Mouse (Mus musculus) brain, adult 2 months (tissue): Measurements from ENCODE around the gene Nf1.

Experiments
- DNase-seq: peaks from one replicate; pipeline ENCODE4 v3.0.0; 2011; ENCODE audit warnings: low read depth, low spot score

Nf1 gene

DNA sequence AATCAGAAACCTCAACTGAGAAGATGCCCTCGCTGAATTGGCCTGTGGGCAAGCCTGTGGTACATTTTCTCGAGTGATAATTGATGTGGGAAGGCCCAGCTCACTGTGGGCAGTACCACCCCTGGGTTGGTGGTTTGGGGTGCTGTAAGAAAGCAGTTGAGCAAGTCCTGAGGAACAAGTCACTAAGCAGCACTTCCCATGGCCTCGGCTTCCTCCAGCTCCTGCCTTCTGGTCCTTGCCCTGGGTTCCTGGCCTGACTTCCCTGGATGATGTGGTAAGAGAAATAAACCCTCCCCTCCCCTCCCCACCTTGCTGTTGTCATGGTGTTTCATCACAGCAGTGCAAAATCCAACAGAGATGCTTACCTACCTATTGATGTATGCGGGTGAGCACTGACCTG is 11.4 kb upstream of the Nf1 start:
- no peak for DNase-seq

DNA sequence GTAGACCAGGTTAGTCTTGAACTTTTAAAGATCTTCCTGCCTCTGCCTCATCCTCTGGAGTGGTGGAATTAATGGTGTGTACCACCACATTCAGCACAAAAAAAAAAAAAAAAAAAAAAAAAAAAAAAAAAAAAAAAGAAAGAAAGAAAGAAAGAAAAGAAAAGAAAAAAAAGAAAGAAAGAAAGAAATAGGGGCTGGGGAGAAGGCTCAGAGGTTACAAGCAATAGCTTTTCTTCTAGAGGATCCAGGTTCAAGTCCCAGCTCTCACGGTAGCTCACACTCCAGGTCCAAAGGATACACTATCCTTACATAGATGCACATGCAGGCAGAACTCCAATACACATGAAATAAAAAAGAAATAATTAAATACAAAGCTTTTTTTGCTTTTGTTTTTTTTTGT is 9.9 kb upstream of the Nf1 start:
- no peak for DNase-seq

DNA sequence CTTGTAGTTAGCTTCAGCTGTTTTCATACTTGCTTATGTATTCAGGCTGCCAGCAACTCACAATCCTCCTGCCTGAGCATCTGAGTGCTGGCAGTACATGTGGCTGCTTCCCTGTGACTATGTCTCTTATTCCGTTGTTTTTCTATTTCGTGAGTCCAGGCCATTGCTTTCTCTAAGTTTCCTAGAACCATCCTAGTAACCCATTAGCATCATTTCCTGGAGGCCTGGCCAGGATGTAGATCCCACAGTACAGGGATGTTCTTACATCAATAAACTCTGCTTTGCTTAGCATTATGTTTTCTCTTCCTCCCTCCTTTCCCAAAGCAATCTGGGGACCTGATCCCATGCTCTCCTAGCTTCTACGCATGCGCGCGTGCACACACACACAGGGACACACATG is 4.4 kb upstream of the Nf1 start:
- no peak for DNase-seq

- DNase-seq, result no peak
Measured at GRCm38 (mm10) chr11:79336722-79337267, 2.7 kb upstream of the Nf1 start.

DNA sequence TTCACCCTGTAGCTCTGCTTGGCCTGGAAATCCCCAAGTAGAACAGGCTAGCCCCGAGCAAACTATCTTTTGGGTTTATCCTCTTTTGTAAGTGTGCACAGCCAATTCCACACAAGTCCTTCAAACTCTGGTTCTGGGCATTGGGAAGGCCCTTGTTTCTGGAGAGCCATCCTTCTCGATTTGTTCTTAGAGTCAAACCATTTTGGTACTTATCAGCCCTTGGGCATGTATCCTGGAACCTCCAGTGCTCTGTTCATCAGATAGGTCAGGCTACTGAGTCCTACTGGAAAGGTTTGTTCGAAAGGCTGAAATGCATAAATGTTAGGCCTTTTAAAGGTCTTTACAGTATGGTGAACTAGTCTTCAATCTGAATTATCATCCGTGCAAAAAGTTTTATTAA is 872 bp upstream of the Nf1 start:
- DNase-seq, result no peak

DNA sequence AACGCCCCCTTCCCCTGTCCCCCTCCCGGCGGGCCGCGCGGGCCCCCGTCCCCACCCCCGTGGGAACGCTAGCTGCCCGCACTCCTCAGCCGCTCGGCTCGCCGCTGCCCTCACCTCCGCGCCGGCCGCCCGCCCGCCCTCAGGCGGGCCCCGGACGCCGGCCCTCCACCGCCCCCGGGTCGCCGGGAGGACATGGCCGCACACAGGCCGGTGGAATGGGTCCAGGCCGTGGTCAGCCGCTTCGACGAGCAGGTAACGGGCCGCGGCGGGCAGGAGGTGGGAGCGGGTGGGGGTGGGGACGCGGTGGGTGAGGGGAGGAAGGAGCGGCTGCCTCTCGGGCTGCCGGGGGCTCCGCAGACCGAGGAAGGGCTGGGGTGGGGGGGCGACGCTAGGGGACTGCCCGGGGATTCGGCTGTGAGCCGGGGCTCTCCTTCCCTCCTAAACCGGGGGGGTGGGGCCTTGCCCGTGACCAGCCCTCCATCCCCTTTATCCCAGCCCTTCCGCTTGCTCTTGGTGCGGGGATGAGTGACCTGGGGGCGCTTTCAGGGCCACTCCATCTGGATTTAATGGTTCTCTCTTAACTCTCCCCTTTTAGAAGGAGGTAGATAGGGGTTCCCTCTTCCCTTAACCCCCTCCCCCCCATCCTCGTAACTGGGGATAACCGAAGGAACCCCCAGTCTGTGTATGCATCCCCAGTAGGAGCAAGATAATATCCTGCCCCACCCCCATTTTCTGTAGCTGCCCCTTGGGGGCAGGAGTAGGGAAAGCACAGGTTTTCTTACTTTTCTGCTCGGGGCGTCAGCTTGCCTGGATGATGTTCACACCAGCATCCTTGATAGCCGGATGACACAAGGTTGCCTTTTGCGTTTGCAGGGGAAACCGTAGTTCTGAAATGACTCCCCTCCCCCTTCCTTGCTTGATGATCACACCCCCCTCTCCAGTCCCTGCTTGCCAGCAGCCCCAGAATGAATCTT is 602 bp downstream of the Nf1 start:
- DNase-seq, result peak; percentile 60

DNA sequence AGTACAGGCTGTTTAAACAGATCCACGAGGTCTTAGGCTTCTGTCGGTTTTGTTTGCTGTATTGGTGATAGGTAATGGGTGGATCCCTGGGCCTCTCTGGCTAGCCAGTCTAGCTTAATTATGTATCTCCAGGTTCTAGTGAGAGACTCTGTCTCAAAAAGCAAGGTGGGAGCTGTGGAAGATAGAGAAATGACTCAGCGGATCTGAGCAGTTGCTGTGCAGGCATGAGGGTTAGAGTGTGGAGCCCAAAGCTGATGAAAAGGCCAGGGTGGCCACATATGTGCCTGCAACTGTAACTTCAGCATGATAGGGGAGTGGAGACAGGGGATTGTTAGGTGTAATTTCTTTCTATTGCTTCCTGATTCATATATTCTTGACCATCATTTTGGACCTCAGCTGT is 17.5 kb downstream of the Nf1 start:
- DNase-seq, result no peak

GRCm38 (mm10) chr11:79357397-79357796 is 17.9 kb downstream of the Nf1 start:
- no peak for DNase-seq

GRCm38 (mm10) chr11:79364956-79365355 is 25.5 kb downstream of the Nf1 start:
- DNase-seq, result no peak

GRCm38 (mm10) chr11:79366284-79366683 is 26.8 kb downstream of the Nf1 start:
- no peak for DNase-seq

- no peak for DNase-seq
Measured at GRCm38 (mm10) chr11:79373031-79373430, 33.5 kb downstream of the Nf1 start.

GRCm38 (mm10) chr11:79398336-79398735 is 58.8 kb downstream of the Nf1 start:
- DNase-seq, result peak; percentile 93

- DNase-seq, result no peak
Measured at GRCm38 (mm10) chr11:79403625-79404319, 64.3 kb downstream of the Nf1 start.

DNA sequence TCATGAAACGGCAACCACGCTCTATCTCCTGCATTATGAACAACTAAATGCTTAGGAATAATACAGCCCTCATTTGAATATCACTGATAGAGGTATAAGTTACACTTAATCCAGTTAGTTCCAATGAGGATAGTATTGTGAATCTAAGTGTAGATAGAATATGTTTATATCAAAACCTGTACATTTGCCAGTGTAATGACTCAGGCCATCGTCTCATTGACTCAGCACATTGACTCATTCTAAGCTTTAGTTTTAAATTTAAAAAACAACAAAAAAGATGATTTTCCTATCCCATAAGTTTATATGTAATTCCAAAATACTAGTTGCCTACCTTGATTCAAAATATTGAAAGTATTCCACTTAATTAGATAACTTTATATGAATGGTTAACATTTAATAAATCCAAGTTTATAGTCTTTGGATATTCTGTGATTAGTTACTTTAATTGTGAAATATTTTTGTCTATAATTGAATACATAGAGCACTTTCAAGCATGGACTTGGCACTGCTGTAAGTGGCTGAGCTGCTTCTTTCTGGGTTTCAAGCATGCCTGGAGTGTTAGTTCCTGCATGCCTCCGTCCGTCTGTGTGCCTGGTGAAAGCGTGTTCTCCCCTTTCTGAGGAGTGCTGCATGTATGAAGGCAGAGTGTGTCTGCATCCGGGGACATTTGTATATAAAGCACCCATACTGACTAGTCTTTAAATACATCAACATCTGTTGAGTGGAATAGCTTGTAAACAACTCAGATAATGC is 74.4 kb downstream of the Nf1 start:
- no peak for DNase-seq

GRCm38 (mm10) chr11:79422496-79422895 is 83.0 kb downstream of the Nf1 start:
- peak; percentile 51 for DNase-seq

DNA sequence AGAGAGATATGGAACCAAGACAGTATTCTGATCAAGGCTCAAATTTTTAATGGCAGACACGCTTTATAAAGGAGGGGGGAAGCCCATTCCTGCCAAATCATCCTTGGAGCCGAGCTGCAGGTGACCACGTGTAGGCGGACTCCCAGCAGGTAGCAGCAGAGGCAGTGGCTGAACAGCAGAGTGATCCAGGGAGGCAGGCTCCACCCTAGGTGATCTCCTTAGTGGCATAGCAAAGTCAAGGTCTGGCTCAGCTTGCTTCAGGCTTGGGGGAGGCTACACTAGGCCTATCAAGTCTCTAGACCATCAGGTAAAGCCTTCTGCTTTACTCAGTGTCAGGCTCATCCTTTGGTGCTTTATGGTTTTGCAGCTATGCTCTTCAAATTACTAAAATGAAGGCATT is 87.1 kb downstream of the Nf1 start:
- DNase-seq, result no peak

DNA sequence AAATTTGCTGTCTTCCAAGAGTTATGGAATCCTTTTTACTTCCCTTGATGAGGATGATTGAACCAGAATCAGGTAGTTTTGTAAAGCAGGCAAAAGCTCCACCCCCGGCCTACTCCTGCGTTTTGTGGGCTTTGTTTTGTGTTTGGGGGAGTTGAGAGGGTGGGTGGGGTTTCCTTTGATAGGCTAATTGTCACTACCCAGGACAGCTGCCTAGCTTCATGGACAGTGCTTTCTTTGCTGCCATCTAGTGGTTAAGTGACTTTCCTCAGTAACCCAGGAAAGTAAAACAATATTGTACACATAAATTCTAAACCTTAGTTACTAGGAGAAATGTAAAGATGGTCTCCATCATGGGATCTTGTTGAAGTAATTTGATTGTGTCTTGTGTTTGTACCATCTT is 88.1 kb downstream of the Nf1 start:
- peak; percentile 74 for DNase-seq

DNA sequence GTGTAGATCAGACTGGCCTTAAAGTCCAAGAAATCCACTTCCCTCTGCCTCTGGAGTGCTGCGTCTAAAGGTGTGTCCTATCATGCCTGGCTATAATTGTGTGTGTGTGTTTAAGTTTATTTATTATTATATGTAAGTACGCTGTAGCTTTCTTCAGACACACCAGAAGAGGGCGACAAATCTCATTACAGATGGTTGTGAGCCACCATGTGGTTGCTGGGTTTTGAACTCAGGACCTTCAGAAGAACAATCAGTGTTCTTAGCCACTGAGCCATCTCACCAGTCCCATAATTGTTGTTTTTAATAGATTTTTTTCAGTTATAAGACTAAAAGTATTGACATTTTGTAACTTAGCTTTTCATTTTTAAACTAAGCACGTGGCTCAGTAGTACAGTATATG is 95.8 kb downstream of the Nf1 start:
- DNase-seq, result no peak

GRCm38 (mm10) chr11:79448361-79448760 is 108.9 kb downstream of the Nf1 start:
- DNase-seq, result no peak

DNA sequence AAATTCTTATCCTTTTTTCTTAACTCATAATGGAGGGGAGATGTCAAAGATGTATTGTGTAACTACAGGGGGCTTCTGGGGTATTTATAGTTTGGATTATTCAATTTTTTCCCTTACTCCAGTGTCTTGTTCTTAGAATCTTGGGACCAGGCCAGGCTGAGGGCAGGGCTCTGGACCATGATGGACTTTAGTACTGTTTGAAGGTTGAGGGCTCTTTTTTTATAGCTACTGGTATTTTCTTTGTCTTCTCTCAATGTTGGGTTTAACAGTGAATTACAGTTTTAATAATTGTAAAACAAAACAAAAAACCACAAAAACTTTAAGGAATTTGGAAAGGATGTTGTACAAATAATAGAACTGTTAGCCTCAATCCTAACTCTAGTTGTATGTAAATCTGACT is 113.5 kb downstream of the Nf1 start:
- no peak for DNase-seq

- no peak for DNase-seq
Measured at GRCm38 (mm10) chr11:79457928-79458327, 118.4 kb downstream of the Nf1 start.

DNA sequence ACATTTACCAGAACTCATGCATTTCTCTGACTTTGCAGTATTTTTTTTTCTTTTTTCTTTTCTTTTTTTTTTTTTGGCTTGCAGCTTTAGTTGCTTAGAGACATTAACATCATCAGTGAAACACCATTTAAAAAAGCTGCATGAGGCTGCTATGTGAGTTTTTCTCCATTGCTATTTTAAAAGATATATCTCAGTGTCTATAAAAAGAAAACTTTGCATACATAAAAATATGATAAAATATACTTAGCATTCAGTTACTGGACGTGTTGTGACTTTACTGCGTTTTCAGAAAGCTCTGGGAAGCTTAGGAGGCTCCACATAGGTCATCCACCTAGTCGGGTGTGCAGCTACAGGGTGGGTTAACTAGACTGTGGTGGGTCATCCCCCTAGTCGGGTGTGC is 120.4 kb downstream of the Nf1 start:
- peak; percentile 53 for DNase-seq
